Mouse (Mus musculus): ENCODE measurements at regions not wholly inside any gene's neighbourhood (a gene's known extent, or its start where the extent isn't known, plus 50 kb on each side); places are given as distances from the start of the nearest gene placed in this dataset.

- no peak overlapping the region for H3K4me3 ChIP-seq (ENCODE audit: inconsistent target)
- H3K36me3 ChIP-seq (ENCODE audit: inconsistent target): no peaks in the 10 kb centered on the region
- no peaks in the 10 kb centered on the region for H3K79me2 ChIP-seq (ENCODE audit: inconsistent target)
- WGBS (ENCODE audit: missing documents): 95% methylated on average over 8 of the region's 8 CpGs
- H3K27ac ChIP-seq: no peak overlapping the region
Observed at GRCm38 (mm10) chr5:118444538-118445251, 115.8 kb upstream of the Med13l start.

GRCm38 (mm10) chr5:118445252-118445987, 115.1 kb upstream of the Med13l start:
- Histone ChIP-seq H3K27ac (no peak overlapping the region), H3K79me2 (ENCODE audit: inconsistent target) (no peaks in the 10 kb centered on the region), H3K4me3 (ENCODE audit: inconsistent target) (no peak overlapping the region), H3K36me3 (ENCODE audit: inconsistent target) (no peaks in the 10 kb centered on the region)
- 91% methylated on average over 10 of the region's 10 CpGs for WGBS (ENCODE audit: missing documents)

GRCm38 (mm10) chr5:118445988-118446280, 114.5 kb upstream of the Med13l start:
- Histone ChIP-seq H3K27ac (no peak overlapping the region), H3K4me3 (ENCODE audit: inconsistent target) (no peak overlapping the region), H3K79me2 (ENCODE audit: inconsistent target) (no peaks in the 10 kb centered on the region), H3K36me3 (ENCODE audit: inconsistent target) (no peaks in the 10 kb centered on the region)
- 91% methylated on average over 1 of the region's 1 CpGs for WGBS (ENCODE audit: missing documents)

GRCm38 (mm10) chr5:118446878-118447277, 113.6 kb upstream of the Med13l start:
- no peaks in the 10 kb centered on the region for H3K79me2 ChIP-seq (ENCODE audit: inconsistent target)
- no peak overlapping the region for H3K27ac ChIP-seq
- H3K4me3 ChIP-seq (ENCODE audit: inconsistent target): no peak overlapping the region
- no peaks in the 10 kb centered on the region for H3K36me3 ChIP-seq (ENCODE audit: inconsistent target)
- 54% methylated on average over 6 of the region's 6 CpGs for WGBS (ENCODE audit: missing documents)

GRCm38 (mm10) chr5:118447366-118447765, 113.1 kb upstream of the Med13l start:
- no peaks in the 10 kb centered on the region for H3K79me2 ChIP-seq (ENCODE audit: inconsistent target)
- no peak overlapping the region for H3K27ac ChIP-seq
- H3K36me3 ChIP-seq (ENCODE audit: inconsistent target): no peaks in the 10 kb centered on the region
- 98% methylated on average over 5 of the region's 5 CpGs for WGBS (ENCODE audit: missing documents)
- H3K4me3 ChIP-seq (ENCODE audit: inconsistent target): no peak overlapping the region

GRCm38 (mm10) chr5:118448884-118449515, 111.5 kb upstream of the Med13l start:
- 53% methylated on average over 4 of the region's 4 CpGs for WGBS (ENCODE audit: missing documents)
- Histone ChIP-seq H3K4me3 (ENCODE audit: inconsistent target) (no peak overlapping the region), H3K36me3 (ENCODE audit: inconsistent target) (no peaks in the 10 kb centered on the region), H3K27ac (no peak overlapping the region), H3K79me2 (ENCODE audit: inconsistent target) (no peaks in the 10 kb centered on the region)

GRCm38 (mm10) chr5:118449893-118450292, 110.6 kb upstream of the Med13l start:
- no peaks in the 10 kb centered on the region for H3K79me2 ChIP-seq (ENCODE audit: inconsistent target)
- WGBS (ENCODE audit: missing documents): 94% methylated on average over 3 of the region's 4 CpGs

GRCm38 (mm10) chr5:118452052-118452451, 108.4 kb upstream of the Med13l start:
- Histone ChIP-seq H3K36me3 (ENCODE audit: inconsistent target) (no peaks in the 10 kb centered on the region), H3K79me2 (ENCODE audit: inconsistent target) (no peaks in the 10 kb centered on the region), H3K27ac (no peak overlapping the region), H3K4me3 (ENCODE audit: inconsistent target) (no peak overlapping the region)
- 97% methylated on average over 2 of the region's 2 CpGs for WGBS (ENCODE audit: missing documents)

More at GRCm38 (mm10) chr5:118449893-118450292, 110.6 kb upstream of the Med13l start:
- H3K4me3 ChIP-seq (ENCODE audit: inconsistent target): no peak overlapping the region
- H3K36me3 ChIP-seq (ENCODE audit: inconsistent target): no peaks in the 10 kb centered on the region
- H3K27ac ChIP-seq: no peak overlapping the region

GRCm38 (mm10) chr5:118454096-118454495, 106.4 kb upstream of the Med13l start:
- H3K4me3 ChIP-seq (ENCODE audit: inconsistent target): no peak overlapping the region
- 95% methylated on average over 1 of the region's 1 CpGs for WGBS (ENCODE audit: missing documents)

GRCm38 (mm10) chr5:118458727-118459390, 101.6 kb upstream of the Med13l start:
- 18% methylated on average over 16 of the region's 16 CpGs for WGBS (ENCODE audit: missing documents)
- H3K4me3 ChIP-seq (ENCODE audit: inconsistent target): peak overlapping the region; percentile 12; the same call in 1 of the 2 replicates

More at GRCm38 (mm10) chr5:118454096-118454495, 106.4 kb upstream of the Med13l start:
- H3K27ac ChIP-seq: no peak overlapping the region
- no peaks in the 10 kb centered on the region for H3K79me2 ChIP-seq (ENCODE audit: inconsistent target)
- no peaks in the 10 kb centered on the region for H3K36me3 ChIP-seq (ENCODE audit: inconsistent target)

GRCm38 (mm10) chr5:118459391-118459792, 101.1 kb upstream of the Med13l start:
- no peaks in the 10 kb centered on the region for H3K79me2 ChIP-seq (ENCODE audit: inconsistent target)
- peak overlapping the region; percentile 41; the same call in 1 of the 2 replicates for H3K27ac ChIP-seq
- H3K4me3 ChIP-seq (ENCODE audit: inconsistent target): peak overlapping the region; percentile 12; the same call in 1 of the 2 replicates
- 10% methylated on average over 11 of the region's 12 CpGs for WGBS (ENCODE audit: missing documents)
- no peaks in the 10 kb centered on the region for H3K36me3 ChIP-seq (ENCODE audit: inconsistent target)

More at GRCm38 (mm10) chr5:118458727-118459390, 101.6 kb upstream of the Med13l start:
- Histone ChIP-seq H3K79me2 (ENCODE audit: inconsistent target) (no peaks in the 10 kb centered on the region), H3K36me3 (ENCODE audit: inconsistent target) (no peaks in the 10 kb centered on the region), H3K27ac (peak overlapping the region; percentile 41; the same call in 1 of the 2 replicates)

- H3K27ac ChIP-seq: no peak overlapping the region
- H3K79me2 ChIP-seq (ENCODE audit: inconsistent target): no peaks in the 10 kb centered on the region
- no peaks in the 10 kb centered on the region for H3K36me3 ChIP-seq (ENCODE audit: inconsistent target)
- no peak overlapping the region for H3K4me3 ChIP-seq (ENCODE audit: inconsistent target)
- 83% methylated on average over 4 of the region's 4 CpGs for WGBS (ENCODE audit: missing documents)
Observed at GRCm38 (mm10) chr5:118461967-118462366, 98.5 kb upstream of the Med13l start.

GRCm38 (mm10) chr5:118464931-118465801, 95.3 kb upstream of the Med13l start:
- Histone ChIP-seq H3K27ac (peak overlapping the region; percentile 42; the same call in 1 of the 2 replicates), H3K79me2 (ENCODE audit: inconsistent target) (no peaks in the 10 kb centered on the region), H3K36me3 (ENCODE audit: inconsistent target) (no peaks in the 10 kb centered on the region), H3K4me3 (ENCODE audit: inconsistent target) (peak overlapping the region; percentile 12; the same call in 1 of the 2 replicates)
- 12% methylated on average over 22 of the region's 22 CpGs for WGBS (ENCODE audit: missing documents)
